Mouse (Mus musculus) forebrain, embryonic 11.5 days (tissue): ENCODE measurements around the gene Prf1. TPM values are rescaled to one million over a fixed set of nuclear protein-coding genes. Genes with fewer than 3 reads are reported as not detected.

Experiments used
- ATAC-seq: fragments of 200-750 bp; cut with Nextera tagmentation; replicated peaks from 2 replicates; pipeline ENCODE4 v1.8.0; 2017; ENCODE audit warnings: moderate TSS enrichment; ENCODE audit not compliant: low FRiP score
- DNase-seq: peaks from one replicate; pipeline ENCODE4 v3.0.0-alpha.2; 2017; ENCODE audit warnings: low spot score
- H3K27ac ChIP-seq: fragments of 300-500 bp; sonication (generic); 2 replicates; pipeline ENCODE4 v1.5.1; 2014; ENCODE audit warnings: low read depth, low read length
- H3K27me3 ChIP-seq: fragments of 300-500 bp; sonication (generic); 2 replicates; pipeline ENCODE4 v1.6.1; 2014; ENCODE audit warnings: mild to moderate bottlenecking, low read length, mixed read lengths; ENCODE audit not compliant: control insufficient read depth, insufficient read depth
- H3K36me3 ChIP-seq: fragments of 300-500 bp; sonication (generic); 2 replicates; pipeline ENCODE4 v1.6.1; 2014; ENCODE audit warnings: mild to moderate bottlenecking, low read length, moderate library complexity, mixed read lengths; ENCODE audit not compliant: control insufficient read depth, insufficient read depth
- H3K4me1 ChIP-seq: fragments of 300-500 bp; sonication (generic); replicated peaks from 2 replicates; pipeline ENCODE4 v1.6.1; 2014; ENCODE audit warnings: low read length, mixed read lengths; ENCODE audit not compliant: control insufficient read depth, insufficient read depth
- H3K4me2 ChIP-seq: fragments of 300-500 bp; sonication (generic); 2 replicates; pipeline ENCODE4 v1.6.1; 2014; ENCODE audit warnings: low read depth, mild to moderate bottlenecking, low read length, moderate library complexity, mixed read lengths; ENCODE audit not compliant: severe bottlenecking
- H3K4me3 ChIP-seq: fragments of 300-500 bp; sonication (generic); 2 replicates; pipeline ENCODE4 v1.5.1; 2014; ENCODE audit warnings: low read depth, low read length
- H3K9ac ChIP-seq: fragments of 300-500 bp; sonication (generic); 2 replicates; pipeline ENCODE4 v1.6.1; 2014; ENCODE audit warnings: low read length
- H3K9me3 ChIP-seq: fragments of 300-500 bp; sonication (generic); 2 replicates; pipeline ENCODE4 v1.6.1; 2016; ENCODE audit warnings: low read length, mixed read lengths; ENCODE audit not compliant: control insufficient read depth
- WGBS: fragments of 180-500 bp; shearing (Covaris S2); extraction: QIAGEN DNeasy Blood & Tissue Kit; methylation state at CpG from one replicate; pipeline ENCODE4 v1.1.7; 2014; 5-methylcytosine and 5-hydroxymethylcytosine counted together
- polyA plus RNA-seq: library from polyadenylated mRNA; unstranded; fragments of >200 nt; fragmentation: Nextera tagmentation; extraction: Ambion mirVana; gene quantifications from 2 replicates; pipeline ENCODE4 v1.2.1, GENCODE M21; 2014

The Prf1 gene
- polyA plus RNA-seq, 1 experiment from 2014 or later: not detected

DNA sequence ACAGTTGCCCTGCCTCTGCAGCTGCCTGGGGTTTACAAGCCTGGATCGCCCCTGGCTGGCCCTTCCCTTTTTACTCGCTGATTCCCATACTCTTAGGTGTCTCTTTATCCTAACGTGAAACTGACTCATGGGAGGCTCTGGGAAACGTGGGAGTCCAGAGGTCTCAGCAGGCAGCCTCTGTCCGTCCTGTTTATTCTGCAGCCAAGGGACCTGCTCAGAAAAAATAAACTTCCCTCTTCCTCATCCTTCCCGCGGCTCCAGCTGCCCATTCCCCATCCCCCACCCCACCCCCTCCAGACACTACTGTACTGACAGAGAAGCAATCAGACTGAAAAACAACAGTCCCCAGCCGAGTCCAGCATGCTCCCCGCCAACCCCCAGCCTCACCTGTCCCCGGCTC, 48.7 kb downstream of the Prf1 start:
- Histone ChIP-seq H3K27ac (no peak overlapping the region), H3K9me3 (no peaks in the 10 kb centered on the region)

DNA sequence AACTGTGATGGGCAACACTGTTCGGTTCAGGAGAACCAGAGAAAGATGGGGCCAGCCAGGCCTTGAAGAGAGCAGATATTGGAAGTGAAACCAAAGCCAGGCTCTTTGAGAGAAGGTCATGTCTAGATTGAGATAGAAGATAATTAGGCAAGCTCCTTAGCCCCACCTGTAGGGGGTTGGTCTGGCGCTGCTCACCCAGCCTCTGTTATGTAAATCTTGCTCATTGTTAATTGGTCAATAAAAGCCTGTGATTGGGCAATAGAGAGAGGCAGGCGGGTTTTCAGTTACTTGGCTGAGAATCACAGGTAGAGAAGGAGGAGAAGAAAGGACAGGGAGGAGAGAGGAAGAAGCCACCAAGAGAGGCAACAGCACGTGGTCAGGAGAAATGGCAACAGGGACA, 53.6 kb downstream of the Prf1 start:
- Histone ChIP-seq H3K27me3 (no peaks in the 10 kb centered on the region), H3K9ac (no peak overlapping the region), H3K9me3 (no peaks in the 10 kb centered on the region), H3K4me1 (no peaks in the 10 kb centered on the region), H3K27ac (no peak overlapping the region), H3K4me2 (no peak overlapping the region), H3K4me3 (no peak overlapping the region), H3K36me3 (no peaks in the 10 kb centered on the region; the same call in 1 of the 2 replicates)
- DNase-seq: no peak
- WGBS: 66% methylated on average over 4 of the region's 4 CpGs
- no peak for ATAC-seq

More for the DNA sequence above, 48.7 kb downstream of the Prf1 start:
- no peak overlapping the region for H3K4me3 ChIP-seq
- H3K4me1 ChIP-seq: no peaks in the 10 kb centered on the region
- no peak overlapping the region for H3K4me2 ChIP-seq
- no peak for ATAC-seq
- no peak overlapping the region for H3K9ac ChIP-seq
- H3K36me3 ChIP-seq: no peaks in the 10 kb centered on the region
- H3K27me3 ChIP-seq: no peaks in the 10 kb centered on the region
- 43% methylated on average over 10 of the region's 10 CpGs for WGBS
- DNase-seq: no peak

Other genes starting within 250 kb of the Prf1 start
- gene Pcbd1, start 208.5 kb upstream of the Prf1 start, polyA plus RNA-seq: 17.3 and 17.6 TPM in 2 replicates
- gene Sgpl1, start 150.1 kb upstream of the Prf1 start, polyA plus RNA-seq: 78.0 and 83.0 TPM in 2 replicates
- gene Tbata, start 125.9 kb upstream of the Prf1 start, polyA plus RNA-seq: not detected in 2 replicates
- gene Adamts14, start 24.4 kb upstream of the Prf1 start, polyA plus RNA-seq: 0.56 and 0.60 TPM in 2 replicates
- 21.3 and 22.9 TPM in 2 replicates for gene Pald1, start 85.7 kb downstream of the Prf1 start, polyA plus RNA-seq
- gene Nodal, start 120.1 kb downstream of the Prf1 start, polyA plus RNA-seq: not detected in 2 replicates
- 41.5 and 50.8 TPM in 2 replicates for gene Eif4ebp2, start 154.8 kb downstream of the Prf1 start, polyA plus RNA-seq
- 14.6 and 15.0 TPM in 2 replicates for gene Lrrc20, start 178.0 kb downstream of the Prf1 start, polyA plus RNA-seq